Mouse (Mus musculus) right cerebral cortex, adult 2 months (tissue): ENCODE results near the gene Spen.
"Not testable (repeated sequence)": the region's sequence is repeated elsewhere in the genome, so short reads cannot be mapped to it uniquely, and the experiment has no call there.

Experiments used
- DNase-seq, 2 experiments: peaks; one replicate each; pipeline ENCODE4 v3.0.0; 2021 to 2022; ENCODE audit warnings: low spot score in 2 of 2

Spen gene

GRCm38 (mm10) chr4:141559898-141560263 lies 21.5 kb upstream of the Spen start:
- DNase-seq, result peak; percentile 79 to 83

- DNase-seq, result peak; percentile 67 to 76
These were observed 20.9 kb upstream of the Spen start for GRCm38 (mm10) chr4:141559131-141559897.

- no peak for DNase-seq
These were observed 20.3 kb upstream of the Spen start for GRCm38 (mm10) chr4:141558658-141559057.

- not testable (repeated sequence) for DNase-seq
These were observed 17.8 kb upstream of the Spen start for GRCm38 (mm10) chr4:141556163-141556562.

GRCm38 (mm10) chr4:141554255-141554865 lies 16.0 kb upstream of the Spen start:
- not testable (repeated sequence) for DNase-seq

- no peak for DNase-seq
These were observed 14.1 kb upstream of the Spen start for GRCm38 (mm10) chr4:141552484-141552883.

- no peak for DNase-seq
These were observed 8.9 kb upstream of the Spen start for GRCm38 (mm10) chr4:141547299-141547698.

GRCm38 (mm10) chr4:141546334-141547200 lies 8.2 kb upstream of the Spen start:
- peak; percentile 83 to 84 for DNase-seq

GRCm38 (mm10) chr4:141545743-141546333 lies 7.4 kb upstream of the Spen start:
- DNase-seq, result peak; percentile 99

GRCm38 (mm10) chr4:141545071-141545742 lies 6.8 kb upstream of the Spen start:
- peak; percentile 49 to 52 for DNase-seq

GRCm38 (mm10) chr4:141544536-141544935 lies 6.1 kb upstream of the Spen start:
- DNase-seq, result no peak

GRCm38 (mm10) chr4:141543593-141543992 lies 5.2 kb upstream of the Spen start:
- DNase-seq, result no peak

- no peak for DNase-seq
These were observed 3.5 kb upstream of the Spen start for GRCm38 (mm10) chr4:141541851-141542250.

GRCm38 (mm10) chr4:141540844-141541243 lies 2.4 kb upstream of the Spen start:
- no peak for DNase-seq

- DNase-seq, result no peak
These were observed 893 bp upstream of the Spen start for GRCm38 (mm10) chr4:141539213-141539767.

- DNase-seq, result peak in 1 of 2 experiments; percentile 32
These were observed 540 bp downstream of the Spen start for GRCm38 (mm10) chr4:141537706-141538407.

GRCm38 (mm10) chr4:141537226-141537610 lies 1.2 kb downstream of the Spen start:
- DNase-seq, result no peak

- peak; percentile 59 to 75 for DNase-seq
These were observed 1.8 kb downstream of the Spen start for GRCm38 (mm10) chr4:141536291-141537225.

- peak; percentile 49 to 54 for DNase-seq
These were observed 3.3 kb downstream of the Spen start for GRCm38 (mm10) chr4:141534947-141535680.
